Mouse (Mus musculus) bone marrow, adult 2 months (tissue): ENCODE results near the gene Plcb1.

Source experiments
- CTCF ChIP-seq: fragments of 200-500 bp; IDR thresholded peaks from 2 replicates; pipeline ENCODE4 v1.5.1; 2011; ENCODE audit warnings: low read length, control low read depth; ENCODE audit not compliant: control insufficient read depth, insufficient read depth
- POLR2A ChIP-seq: fragments of 200-500 bp; IDR thresholded peaks from 2 replicates; pipeline ENCODE4 v1.6.1; 2011; ENCODE audit warnings: low read depth, mild to moderate bottlenecking, control low read depth, low read length, borderline replicate concordance; ENCODE audit not compliant: control insufficient read depth

GRCm38 (mm10) chr2:134842883-134843282 lies 57.0 kb downstream of the Plcb1 start:
- TF ChIP-seq CTCF (no peak), POLR2A (no peak)
